Mouse (Mus musculus) ES-E14 (cell line): ENCODE data around the gene Ubqlnl. TPM values are rescaled to one million over a fixed set of nuclear protein-coding genes. Genes with fewer than 3 reads are reported as not detected.

Source experiments
- DNase-seq: peaks from one replicate; pipeline ENCODE4 v3.0.0-alpha.2; 2013; ENCODE audit warnings: low read depth, low spot score
- H3K27ac ChIP-seq: 2 replicates; pipeline ENCODE4 v1.5.1; 2012; ENCODE audit warnings: low read depth, mild to moderate bottlenecking, low read length, moderate library complexity, mixed read lengths; ENCODE audit not compliant: poor library complexity, insufficient read depth, severe bottlenecking
- H3K36me3 ChIP-seq: 2 replicates; pipeline ENCODE4 v1.6.1; 2012; ENCODE audit warnings: mild to moderate bottlenecking, low read length, moderate library complexity, mixed read lengths; ENCODE audit not compliant: control insufficient read depth, poor library complexity, insufficient read depth, severe bottlenecking
- H3K4me1 ChIP-seq, 2 experiments: fragments of 150-350 bp in 1 of 2; sonication (generic) in 1 of 2; 2 replicates each; pipeline ENCODE4 v1.6.1; 2012; ENCODE audit warnings: low read length in 2 of 2, mild to moderate bottlenecking in 1 of 2, mixed read lengths in 1 of 2; ENCODE audit not compliant: control insufficient read depth in 2 of 2, insufficient read depth in 2 of 2, poor library complexity in 1 of 2
- H3K4me3 ChIP-seq, 2 experiments: fragments of 150-350 bp in 1 of 2; sonication (generic) in 1 of 2; 2 replicates each; pipeline ENCODE4 v1.5.1; 2012; ENCODE audit warnings: low read length in 2 of 2, low read depth in 1 of 2, mild to moderate bottlenecking in 1 of 2, mixed read lengths in 1 of 2; ENCODE audit not compliant: insufficient read depth in 1 of 2, poor library complexity in 1 of 2, severe bottlenecking in 1 of 2
- H3K9ac ChIP-seq: 2 replicates; pipeline ENCODE4 v1.6.1; 2012; ENCODE audit warnings: low read depth, mild to moderate bottlenecking, low read length, mixed read lengths; ENCODE audit not compliant: poor library complexity, insufficient read depth, severe bottlenecking
- H3K9me3 ChIP-seq: fragments of 150-350 bp; sonication (generic); 2 replicates; pipeline ENCODE4 v1.6.1; 2012; ENCODE audit warnings: low read depth, mild to moderate bottlenecking, low read length; ENCODE audit not compliant: control insufficient read depth, insufficient read depth
- CHD2 ChIP-seq: IDR thresholded peaks from 2 replicates; pipeline ENCODE4 v1.6.1; 2014; ENCODE audit warnings: mild to moderate bottlenecking, low read depth, low read length, inconsistent platforms
- HCFC1 ChIP-seq: IDR thresholded peaks from 2 replicates; pipeline ENCODE4 v1.6.1; 2012; ENCODE audit warnings: low read length, inconsistent platforms, borderline replicate concordance; ENCODE audit not compliant: insufficient read depth
- MAFK ChIP-seq: IDR thresholded peaks from 2 replicates; pipeline ENCODE4 v1.6.1; 2014; ENCODE audit warnings: mild to moderate bottlenecking, low read depth, low read length, inconsistent platforms; ENCODE audit not compliant: insufficient read depth
- ZC3H11A ChIP-seq: IDR thresholded peaks from 2 replicates; pipeline ENCODE4 v1.6.1; 2012; ENCODE audit warnings: low read depth, mild to moderate bottlenecking, inconsistent platforms, low read length, borderline replicate concordance
- ZNF384 ChIP-seq: IDR thresholded peaks from 2 replicates; pipeline ENCODE4 v1.6.1; 2012; ENCODE audit warnings: low read depth, low read length, inconsistent platforms
- in situ Hi-C, 2 experiments: fragments of 600-800 bp; cut with MboI; formaldehyde crosslinking; loops; one replicate each; pipeline ENCODE4 v1.15.1; 2025; ENCODE audit warnings: low sequenced_read_pairs in 2 of 2, inconsistent platforms in 1 of 2; ENCODE audit not compliant: unreplicated experiment in 2 of 2
- total RNA-seq: library from RNA; depleted of rRNA; stranded (reverse); fragments of 300-350 nt; gene quantifications from 2 replicates; pipeline ENCODE4 v1.2.3, GENCODE M21; 2012

The Ubqlnl gene
- total RNA-seq, 1 experiment: not detected

DNA sequence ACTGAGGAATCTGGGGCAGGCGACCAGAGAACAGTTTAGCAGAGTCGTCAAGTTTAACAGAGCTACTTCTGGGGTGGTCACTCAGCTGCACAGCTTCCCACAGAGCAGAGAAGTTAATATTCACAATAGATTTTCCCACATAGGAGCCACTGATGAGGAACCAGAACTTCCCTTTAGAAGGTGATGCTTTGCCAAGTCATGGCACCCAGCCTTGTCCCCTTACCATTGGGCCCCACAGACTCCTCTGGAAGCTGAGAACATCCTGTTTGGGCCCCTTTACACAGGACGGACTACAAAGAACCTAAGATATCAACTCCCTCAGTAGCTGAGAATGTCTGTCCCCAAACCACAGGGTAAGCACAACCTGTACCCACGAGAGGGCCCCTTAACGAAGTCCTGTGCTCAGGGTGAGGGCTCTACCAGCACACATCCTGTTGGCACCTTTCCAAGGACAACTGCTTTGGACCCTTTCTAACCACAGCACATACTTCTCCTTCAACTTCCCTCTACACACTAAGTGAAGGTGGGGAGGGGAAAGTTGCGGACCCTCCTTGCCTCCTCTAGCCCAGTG is 19.4 kb upstream of the Ubqlnl start:
- TF ChIP-seq CHD2 (no peak), HCFC1 (no peak), ZNF384 (no peak), MAFK (no peak), ZC3H11A (no peak)
- Histone ChIP-seq H3K4me3 (no peak overlapping the region), H3K36me3 (no peaks in the 10 kb centered on the region), H3K4me1 (no peaks in the 10 kb centered on the region), H3K27ac (no peak overlapping the region), H3K9ac (no peak overlapping the region), H3K9me3 (no peaks in the 10 kb centered on the region)
- in situ Hi-C loops: no loop called here
- DNase-seq: no peak

GRCm38 (mm10) chr7:104167105-104167504 is 16.7 kb upstream of the Ubqlnl start:
- H3K27ac ChIP-seq: no peak overlapping the region
- no peaks in the 10 kb centered on the region for H3K9me3 ChIP-seq
- H3K36me3 ChIP-seq: no peaks in the 10 kb centered on the region
- H3K4me3 ChIP-seq: no peak overlapping the region
- DNase-seq: no peak
- in situ Hi-C loops: no loop called here
- no peaks in the 10 kb centered on the region for H3K4me1 ChIP-seq
- 0 out of 2 replicates have a peak, but pooled peaks have one; percentile 6 for TF ChIP-seq ZC3H11A
- TF ChIP-seq CHD2: no peak
- H3K9ac ChIP-seq: no peak overlapping the region

GRCm38 (mm10) chr7:104143179-104143578 is 7.2 kb downstream of the Ubqlnl start, which contains the start of gene Ubqln3:
TSS of gene Ubqln3 (minus strand) at chr7:104143279.
- Histone ChIP-seq H3K9me3 (no peaks in the 10 kb centered on the region), H3K4me1 (no peaks in the 10 kb centered on the region), H3K9ac (no peak within 1 kb of the TSS), H3K27ac (no peak within 1 kb of the TSS), H3K36me3 (no peaks in the 10 kb centered on the region), H3K4me3 (no peak within 1 kb of the TSS)
- no peak for DNase-seq
- no peak for TF ChIP-seq ZC3H11A
- no peak for TF ChIP-seq HCFC1
- no peak for TF ChIP-seq MAFK
- no peak for TF ChIP-seq ZNF384
- TF ChIP-seq CHD2: no peak
- in situ Hi-C loops: no loop called here

- Histone ChIP-seq H3K27ac (no peak within 1 kb of the TSS), H3K9me3 (no peaks in the 10 kb centered on the region), H3K9ac (no peak within 1 kb of the TSS), H3K36me3 (no peaks in the 10 kb centered on the region), H3K4me1 (no peaks in the 10 kb centered on the region), H3K4me3 (no peak within 1 kb of the TSS)
- DNase-seq: no peak
- in situ Hi-C loops: no loop called here
- no peak for TF ChIP-seq ZC3H11A
- no peak for TF ChIP-seq HCFC1
- TF ChIP-seq CHD2: no peak
- no peak for TF ChIP-seq MAFK
- TF ChIP-seq ZNF384: no peak
These were observed 13.1 kb downstream of the Ubqlnl start, which contains the start of gene Olfr643 for GRCm38 (mm10) chr7:104137305-104137704. TSS of gene Olfr643 (minus strand) at chr7:104137405.

GRCm38 (mm10) chr7:104129726-104130125 is 20.6 kb downstream of the Ubqlnl start, which contains the start of gene Ubqln5:
TSS of gene Ubqln5 (minus strand) at chr7:104129826.
- Histone ChIP-seq H3K4me3 (no peak within 1 kb of the TSS), H3K9me3 (no peaks in the 10 kb centered on the region), H3K36me3 (no peaks in the 10 kb centered on the region), H3K27ac (no peak within 1 kb of the TSS), H3K4me1 (no peaks in the 10 kb centered on the region), H3K9ac (no peak within 1 kb of the TSS)
- DNase-seq: no peak
- in situ Hi-C loops: no loop called here
- TF ChIP-seq ZC3H11A: no peak
- no peak for TF ChIP-seq MAFK
